Mouse (Mus musculus) neural tube, embryonic 14.5 days (tissue): Measurements from ENCODE around the gene Ddx10. TPM values are rescaled to one million over a fixed set of nuclear protein-coding genes. Genes with fewer than 3 reads are reported as not detected.

Experiments used
- ATAC-seq: fragments of 200-750 bp; cut with Nextera tagmentation; 2 replicates; pipeline ENCODE4 v1.8.0; 2017; ENCODE audit warnings: low read depth, mild to moderate bottlenecking, moderate TSS enrichment, moderate library complexity
- H3K27ac ChIP-seq: fragments of 300-500 bp; sonication (generic); 2 replicates; pipeline ENCODE4 v1.5.1; 2014; ENCODE audit warnings: low read depth, mild to moderate bottlenecking, control low read depth, low read length, moderate library complexity, mixed read lengths
- H3K27me3 ChIP-seq: fragments of 300-500 bp; sonication (generic); 2 replicates; pipeline ENCODE4 v1.6.1; 2014; ENCODE audit warnings: low read length; ENCODE audit not compliant: control insufficient read depth, insufficient read depth
- H3K36me3 ChIP-seq: fragments of 300-500 bp; sonication (generic); 2 replicates; pipeline ENCODE4 v1.6.1; 2014; ENCODE audit warnings: low read length, mixed read lengths; ENCODE audit not compliant: control insufficient read depth, insufficient read depth
- H3K4me1 ChIP-seq: fragments of 300-500 bp; sonication (generic); 2 replicates; pipeline ENCODE4 v1.6.1; 2014; ENCODE audit warnings: low read length; ENCODE audit not compliant: control insufficient read depth, insufficient read depth
- H3K4me2 ChIP-seq: fragments of 300-500 bp; sonication (generic); 2 replicates; pipeline ENCODE4 v1.6.1; 2014; ENCODE audit warnings: mild to moderate bottlenecking, low read depth, low read length, control low read depth
- H3K4me3 ChIP-seq: fragments of 300-500 bp; sonication (generic); 2 replicates; pipeline ENCODE4 v1.5.1; 2014; ENCODE audit warnings: low read depth, low read length, control low read depth, mixed read lengths
- H3K9ac ChIP-seq: fragments of 300-500 bp; sonication (generic); replicated peaks from 2 replicates; pipeline ENCODE4 v1.6.1; 2014; ENCODE audit warnings: low read depth, mild to moderate bottlenecking, control low read depth, low read length, mixed read lengths
- H3K9me3 ChIP-seq: fragments of 300-500 bp; sonication (generic); 2 replicates; pipeline ENCODE4 v1.6.1; 2016; ENCODE audit warnings: low read length; ENCODE audit not compliant: control insufficient read depth
- WGBS: fragments of 180-500 bp; shearing (Covaris S2); extraction: QIAGEN DNeasy Blood & Tissue Kit; methylation state at CpG from one replicate; pipeline ENCODE4 v1.1.7; 2014; 5-methylcytosine and 5-hydroxymethylcytosine counted together
- polyA plus RNA-seq: library from polyadenylated mRNA; unstranded; fragments of >200 nt; fragmentation: Nextera tagmentation; extraction: Ambion mirVana; gene quantifications from 2 replicates; pipeline ENCODE4 v1.2.1, GENCODE M21; 2014

Ddx10 gene
- polyA plus RNA-seq, 1 experiment from 2014 or later: 25.2 TPM

DNA sequence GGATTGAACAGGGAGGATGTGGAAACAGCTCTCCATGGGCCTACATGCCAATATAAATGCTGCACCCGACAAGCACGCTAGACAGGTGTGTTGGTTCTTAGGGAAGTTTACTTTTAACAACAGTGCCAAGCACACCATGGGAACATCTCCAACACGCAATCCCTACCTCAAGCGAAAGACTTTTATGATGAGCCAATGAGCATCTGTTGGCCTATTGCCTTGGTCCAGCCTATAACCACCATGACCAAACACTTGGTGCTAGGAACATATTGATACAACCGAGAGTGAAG, 21.6 kb upstream of the Ddx10 start:
- H3K9me3 ChIP-seq: no peaks in the 10 kb centered on the region
- H3K36me3 ChIP-seq: no peaks in the 10 kb centered on the region

DNA sequence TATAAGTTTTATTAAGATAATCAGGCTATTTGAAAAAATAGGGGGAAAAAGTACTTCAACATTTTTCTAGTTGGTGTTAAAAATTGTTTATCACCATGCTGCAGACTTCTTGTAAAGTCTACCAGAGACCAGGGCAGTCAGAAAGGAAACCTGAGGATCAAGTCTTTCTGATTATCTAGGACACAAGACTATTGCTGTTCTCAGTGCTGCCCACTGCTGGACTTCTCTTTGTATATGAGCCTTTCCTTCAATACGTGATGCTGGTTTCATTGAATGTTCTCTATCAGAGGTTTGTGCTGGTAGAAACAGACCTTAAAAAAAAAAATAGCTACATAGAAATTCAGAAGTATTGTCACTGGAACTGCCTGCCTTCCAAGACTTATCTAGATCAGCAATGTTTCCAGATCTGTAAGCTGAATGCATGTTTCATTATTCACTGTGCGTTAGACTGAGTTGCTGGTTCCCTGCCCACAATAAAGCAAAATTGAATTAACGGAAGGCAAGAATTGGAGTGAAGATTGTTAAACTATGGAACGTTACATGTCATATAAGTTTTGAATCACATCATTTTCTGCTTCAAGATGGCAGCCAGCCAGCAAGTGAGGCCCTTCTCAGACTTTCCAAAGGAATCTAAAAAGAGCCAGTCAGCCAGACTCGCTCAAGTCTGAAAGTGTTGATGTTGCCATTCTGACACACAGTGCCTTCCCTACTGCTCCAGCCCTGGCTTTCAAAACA, 21.0 kb upstream of the Ddx10 start:
- H3K27me3 ChIP-seq: no peaks in the 10 kb centered on the region
- H3K4me3 ChIP-seq: no peak overlapping the region
- H3K9me3 ChIP-seq: no peaks in the 10 kb centered on the region
- no peak overlapping the region for H3K9ac ChIP-seq
- H3K27ac ChIP-seq: no peak overlapping the region
- no peak for ATAC-seq
- H3K4me1 ChIP-seq: no peaks in the 10 kb centered on the region
- no peaks in the 10 kb centered on the region for H3K36me3 ChIP-seq
- H3K4me2 ChIP-seq: no peak overlapping the region
- 77% methylated on average over 5 of the region's 5 CpGs for WGBS

More for the DNA sequence above, 21.6 kb upstream of the Ddx10 start:
- Histone ChIP-seq H3K4me3 (no peak overlapping the region), H3K4me1 (no peaks in the 10 kb centered on the region), H3K27me3 (no peaks in the 10 kb centered on the region), H3K4me2 (no peak overlapping the region), H3K9ac (no peak overlapping the region), H3K27ac (no peak overlapping the region)
- WGBS: 97% methylated on average over 5 of the region's 5 CpGs
- ATAC-seq: no peak

- Histone ChIP-seq H3K4me2 (no peak overlapping the region), H3K27ac (no peak overlapping the region), H3K4me1 (no peaks in the 10 kb centered on the region), H3K36me3 (no peaks in the 10 kb centered on the region), H3K27me3 (no peaks in the 10 kb centered on the region), H3K9ac (no peak overlapping the region), H3K4me3 (no peak overlapping the region), H3K9me3 (no peaks in the 10 kb centered on the region)
- WGBS: 78% methylated on average over 5 of the region's 5 CpGs
- no peak for ATAC-seq
Observed at GRCm38 (mm10) chr9:53268036-53268435, 20.2 kb upstream of the Ddx10 start.

GRCm38 (mm10) chr9:53265589-53265988, 17.7 kb upstream of the Ddx10 start:
- H3K36me3 ChIP-seq: no peaks in the 10 kb centered on the region
- no peak overlapping the region for H3K4me2 ChIP-seq
- no peaks in the 10 kb centered on the region for H3K9me3 ChIP-seq
- H3K27ac ChIP-seq: no peak overlapping the region
- H3K27me3 ChIP-seq: no peaks in the 10 kb centered on the region
- no peak overlapping the region for H3K9ac ChIP-seq
- no peaks in the 10 kb centered on the region for H3K4me1 ChIP-seq
- no peak for ATAC-seq
- H3K4me3 ChIP-seq: no peak overlapping the region
- 52% methylated on average over 2 of the region's 2 CpGs for WGBS

GRCm38 (mm10) chr9:53264387-53264786, 16.5 kb upstream of the Ddx10 start:
- no peak for ATAC-seq
- WGBS: 74% methylated on average over 4 of the region's 4 CpGs

DNA sequence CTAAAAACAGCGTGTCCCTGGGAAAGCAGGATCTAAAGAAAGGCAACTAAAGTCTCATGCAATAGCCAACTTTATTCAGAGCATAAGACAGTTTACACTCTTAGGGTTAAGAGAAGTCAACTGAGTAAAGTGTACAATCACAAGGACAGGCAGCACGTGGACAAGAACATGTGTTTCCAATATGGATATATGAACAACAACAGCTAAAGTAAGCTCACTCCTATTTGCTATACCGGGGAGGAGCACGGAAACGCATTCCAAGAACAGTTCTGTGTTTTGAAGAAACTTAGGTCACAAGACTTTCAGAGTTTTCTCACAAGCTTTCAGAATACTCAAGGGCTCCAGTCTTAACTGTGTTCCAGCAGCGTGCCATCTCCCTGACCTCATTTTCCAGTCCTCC, 10.3 kb upstream of the Ddx10 start:
- Histone ChIP-seq H3K4me1 (no peaks in the 10 kb centered on the region), H3K9me3 (no peaks in the 10 kb centered on the region), H3K27me3 (no peaks in the 10 kb centered on the region), H3K36me3 (no peaks in the 10 kb centered on the region), H3K9ac (no peak overlapping the region), H3K4me2 (no peak overlapping the region), H3K4me3 (no peak overlapping the region), H3K27ac (no peak overlapping the region)
- WGBS: 37% methylated on average over 6 of the region's 6 CpGs
- ATAC-seq: no peak

More at GRCm38 (mm10) chr9:53264387-53264786, 16.5 kb upstream of the Ddx10 start:
- Histone ChIP-seq H3K9me3 (no peaks in the 10 kb centered on the region), H3K4me3 (no peak overlapping the region), H3K9ac (no peak overlapping the region), H3K4me1 (no peaks in the 10 kb centered on the region), H3K27ac (no peak overlapping the region), H3K27me3 (no peaks in the 10 kb centered on the region), H3K4me2 (no peak overlapping the region), H3K36me3 (no peaks in the 10 kb centered on the region)

DNA sequence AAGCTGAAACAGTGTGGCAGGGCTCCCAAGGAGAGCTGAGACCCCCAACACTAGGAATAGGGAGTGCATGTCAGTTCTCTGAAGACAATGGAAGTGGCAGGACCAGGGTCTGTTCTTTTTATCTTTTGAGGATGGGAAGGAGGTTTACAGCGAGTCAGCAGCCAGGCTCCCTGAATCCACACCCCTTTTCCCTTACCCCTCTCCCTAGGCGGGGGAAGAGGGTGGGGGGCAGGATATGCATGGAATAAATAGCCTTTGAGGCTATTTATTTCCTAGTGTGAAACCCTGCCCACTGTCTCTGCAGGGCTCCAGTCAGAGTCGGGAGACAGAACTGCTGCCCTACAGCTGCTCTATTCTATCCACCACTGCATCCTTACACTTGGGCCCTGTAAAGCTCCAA, 9.9 kb upstream of the Ddx10 start:
- Histone ChIP-seq H3K4me2 (no peak overlapping the region), H3K4me1 (no peaks in the 10 kb centered on the region), H3K27me3 (no peaks in the 10 kb centered on the region), H3K4me3 (no peak overlapping the region), H3K36me3 (no peaks in the 10 kb centered on the region), H3K9me3 (no peaks in the 10 kb centered on the region), H3K27ac (no peak overlapping the region), H3K9ac (no peak overlapping the region)
- ATAC-seq: no peak
- 0% methylated on average over 3 of the region's 3 CpGs for WGBS

DNA sequence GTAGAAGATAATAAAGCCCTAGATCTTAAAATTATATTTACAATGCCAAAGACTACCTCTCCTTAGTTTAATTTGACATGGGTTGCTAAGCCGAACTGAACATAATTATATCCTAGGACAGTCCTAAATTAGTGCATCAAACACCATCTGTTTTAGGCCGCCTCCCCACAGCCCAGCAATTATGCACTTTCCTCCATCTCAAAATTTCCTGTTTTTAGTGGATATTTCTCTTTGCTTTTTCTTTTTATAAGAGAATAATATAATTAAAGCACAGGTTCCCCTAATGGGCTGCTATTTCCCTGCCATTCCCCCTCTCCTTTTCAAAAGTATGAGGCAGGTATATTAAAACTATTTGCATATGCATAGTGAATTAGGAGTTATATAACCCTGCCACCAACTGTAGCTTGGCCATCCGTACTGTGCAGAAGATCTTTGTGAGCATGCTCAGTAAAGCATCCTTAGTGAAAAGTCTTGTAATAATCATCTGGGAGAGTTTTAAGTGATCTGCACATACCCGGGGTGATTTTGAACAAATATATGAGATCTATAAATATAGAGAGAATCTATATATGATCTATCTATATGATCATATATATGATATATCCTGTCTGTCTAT, 8.9 kb upstream of the Ddx10 start:
- Histone ChIP-seq H3K4me3 (no peak overlapping the region), H3K36me3 (no peaks in the 10 kb centered on the region), H3K9me3 (no peaks in the 10 kb centered on the region), H3K4me2 (no peak overlapping the region), H3K27ac (no peak overlapping the region), H3K4me1 (no peaks in the 10 kb centered on the region), H3K9ac (no peak overlapping the region), H3K27me3 (no peaks in the 10 kb centered on the region)
- ATAC-seq: no peak
- 61% methylated on average over 4 of the region's 4 CpGs for WGBS

GRCm38 (mm10) chr9:53254368-53254767, 6.5 kb upstream of the Ddx10 start:
- H3K4me3 ChIP-seq: no peak overlapping the region
- 18% methylated on average over 4 of the region's 4 CpGs for WGBS
- H3K9me3 ChIP-seq: no peaks in the 10 kb centered on the region
- no peaks in the 10 kb centered on the region for H3K4me1 ChIP-seq
- ATAC-seq: no peak
- no peaks in the 10 kb centered on the region for H3K36me3 ChIP-seq
- no peak overlapping the region for H3K4me2 ChIP-seq
- H3K27ac ChIP-seq: no peak overlapping the region
- H3K27me3 ChIP-seq: no peaks in the 10 kb centered on the region
- H3K9ac ChIP-seq: no peak overlapping the region
